8 mouse cellular contexts compared by ENCODE assay signal in the genomic region with DNA sequence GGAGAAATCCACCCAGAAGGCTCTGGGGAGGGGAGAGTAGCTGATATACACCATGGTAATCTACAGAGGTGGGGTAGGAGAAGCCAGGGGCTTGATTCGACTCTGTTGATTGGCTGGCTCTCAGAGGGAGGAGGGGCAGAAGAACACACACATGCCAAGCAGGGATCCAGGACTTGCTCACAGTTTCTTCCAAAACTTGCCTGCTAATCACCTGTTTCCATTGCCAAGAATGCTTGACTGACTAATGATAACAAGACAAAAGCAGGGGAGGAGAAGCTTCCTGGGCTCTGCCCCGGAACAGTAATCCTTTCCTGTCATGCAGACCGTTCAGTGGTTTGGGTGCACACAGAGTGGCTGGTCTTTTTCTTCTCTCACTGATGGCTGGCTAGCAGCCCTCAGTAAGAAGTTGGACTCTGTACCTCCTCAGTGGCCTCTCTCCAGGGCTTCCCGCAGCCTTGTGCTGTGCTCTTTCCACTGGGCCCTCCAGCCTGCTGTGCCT.
A peak's percentile ranks its signal among the peaks of the same experiment; 100 is the strongest.
DNase-seq lines count a peak whose midpoint lies in the region; ATAC-seq lines count a peak whose summit lies in the region.

No protein-coding gene starts in this region.

- H3K27me3 ChIP-seq in embryonic facial prominence, embryonic 12.5 days, result no peaks in the 10 kb centered on the region

- H3K9ac ChIP-seq in embryonic facial prominence, embryonic 12.5 days, result no peak overlapping the region

- no peaks in the 10 kb centered on the region for H3K36me3 ChIP-seq in embryonic facial prominence, embryonic 12.5 days

- H3K4me1 ChIP-seq in embryonic facial prominence, embryonic 12.5 days, result peaks cover 14% of the 10 kb centered on the region

- intact Hi-C loops in heart, postnatal 10 days (cut with DNase I), result no loop called here

- 53% methylated on average over 4 of the region's 4 CpGs for WGBS in embryonic facial prominence, embryonic 12.5 days

- H3K27ac ChIP-seq in embryonic facial prominence, embryonic 12.5 days, result peak overlapping the region; percentile 55; the same call in 1 of the 2 replicates

- H3K4me3 ChIP-seq in embryonic facial prominence, embryonic 12.5 days, result no peak overlapping the region

- DNase-seq in adrenal gland, postnatal 14 days, result peak; percentile 16
- DNase-seq in adrenal gland, postnatal 4 days (ENCODE audit: low spot score in 2 of 2), result no peak
- DNase-seq in heart, postnatal 10 days, result peak; percentile 70 to 73
- DNase-seq in kidney, postnatal 36 days, result peak; percentile 71 to 74
- no peak for DNase-seq in thymus, postnatal 0 days (ENCODE audit: low spot score)
- no peak for DNase-seq in layer of hippocampus, postnatal 10 days (ENCODE audit: low spot score in 2 of 2)
- no peak for DNase-seq in frontal cortex, postnatal 14 days (ENCODE audit: low spot score in 2 of 2)

- ATAC-seq in embryonic facial prominence, embryonic 12.5 days (ENCODE audit: insufficient number of reproducible peaks, insufficient read depth, low FRiP score, low TSS enrichment), result 0 out of 2 replicates have a peak, but pooled peaks have one; percentile 41

- no peaks in the 10 kb centered on the region for H3K9me3 ChIP-seq in embryonic facial prominence, embryonic 12.5 days

- H3K4me2 ChIP-seq in embryonic facial prominence, embryonic 12.5 days (replicated peaks), result no peak overlapping the region

Comparison
In these comparisons a context has a peak if more than half of its experiments do, and no peak if none do; other contexts are left out.
1. DNase-seq: peak in adrenal gland, postnatal 14 days (single experiment), heart, postnatal 10 days (2 of 2) and kidney, postnatal 36 days (2 of 2); none in adrenal gland, postnatal 4 days (0 of 2), thymus, postnatal 0 days (single experiment), layer of hippocampus, postnatal 10 days (0 of 2) and frontal cortex, postnatal 14 days (0 of 2).